Mouse (Mus musculus): ENCODE data around the gene Pygo1.
A peak's percentile ranks its signal among the peaks of the same experiment; 100 is the strongest.

Pygo1 gene

GRCm38 (mm10) chr9:72936301-72936700 is 10.9 kb downstream of the Pygo1 start:
- no peak for DNase-seq (ENCODE audit: low spot score)

- no peak for DNase-seq (ENCODE audit: low spot score)
These were observed 18.0 kb downstream of the Pygo1 start for GRCm38 (mm10) chr9:72943424-72943823.

- no peak for DNase-seq (ENCODE audit: low spot score)
These were observed 18.8 kb downstream of the Pygo1 start for GRCm38 (mm10) chr9:72944286-72944685.

- no peak for DNase-seq (ENCODE audit: low spot score)
These were observed 21.6 kb downstream of the Pygo1 start for GRCm38 (mm10) chr9:72947010-72947409.

- no peak for DNase-seq (ENCODE audit: low spot score)
These were observed 24.1 kb downstream of the Pygo1 start for GRCm38 (mm10) chr9:72949572-72949971.

GRCm38 (mm10) chr9:72954746-72955145 is 29.3 kb downstream of the Pygo1 start:
- DNase-seq (ENCODE audit: low spot score) = no peak

- DNase-seq (ENCODE audit: low spot score) = no peak
These were observed 30.1 kb downstream of the Pygo1 start for GRCm38 (mm10) chr9:72955546-72955945.

- DNase-seq (ENCODE audit: low spot score) = no peak
These were observed 33.3 kb downstream of the Pygo1 start, which contains the start of the genes Dyx1c1 and Gm44503 for GRCm38 (mm10) chr9:72958521-72959450. Gene Dyx1c1 (plus strand): TSS chr9:72958785. Gene Gm44503 (plus strand): TSS chr9:72958852.

GRCm38 (mm10) chr9:72961346-72961745 is 35.9 kb downstream of the Pygo1 start:
- no peak for DNase-seq (ENCODE audit: low spot score)

GRCm38 (mm10) chr9:72961959-72962358 is 36.5 kb downstream of the Pygo1 start:
- DNase-seq (ENCODE audit: low spot score) = no peak

- DNase-seq (ENCODE audit: low spot score) = no peak
These were observed 43.1 kb downstream of the Pygo1 start for GRCm38 (mm10) chr9:72968349-72969061.

- no peak for DNase-seq (ENCODE audit: low spot score)
These were observed 44.4 kb downstream of the Pygo1 start for GRCm38 (mm10) chr9:72969874-72970273.

GRCm38 (mm10) chr9:72972435-72972834 is 47.0 kb downstream of the Pygo1 start:
- no peak for DNase-seq (ENCODE audit: low spot score)

GRCm38 (mm10) chr9:72972984-72973383 is 47.5 kb downstream of the Pygo1 start:
- DNase-seq (ENCODE audit: low spot score) = no peak

GRCm38 (mm10) chr9:72974734-72975133 is 49.3 kb downstream of the Pygo1 start:
- no peak for DNase-seq (ENCODE audit: low spot score)

- DNase-seq (ENCODE audit: low spot score) = no peak
These were observed 49.8 kb downstream of the Pygo1 start for GRCm38 (mm10) chr9:72975242-72975641.

- DNase-seq (ENCODE audit: low spot score) = no peak
These were observed 57.6 kb downstream of the Pygo1 start for GRCm38 (mm10) chr9:72983066-72983465.

GRCm38 (mm10) chr9:72985250-72986220 is 60.1 kb downstream of the Pygo1 start, which contains the start of the genes Ccpg1os and Ccpg1:
Gene Ccpg1os (minus strand): TSS chr9:72985382.
Gene Ccpg1 (plus strand): TSS chr9:72985429.
- peak; percentile 84 for DNase-seq (ENCODE audit: low spot score)

GRCm38 (mm10) chr9:72987703-72988102 is 62.3 kb downstream of the Pygo1 start:
- DNase-seq (ENCODE audit: low spot score) = no peak

- DNase-seq (ENCODE audit: low spot score) = no peak
These were observed 63.3 kb downstream of the Pygo1 start for GRCm38 (mm10) chr9:72988706-72989105.

GRCm38 (mm10) chr9:72991420-72991819 is 66.0 kb downstream of the Pygo1 start:
- DNase-seq (ENCODE audit: low spot score) = no peak

- DNase-seq (ENCODE audit: low spot score) = no peak
These were observed 67.1 kb downstream of the Pygo1 start for GRCm38 (mm10) chr9:72992576-72992975.
